Mouse (Mus musculus): ENCODE data around the gene Scarb2.

GRCm38 (mm10) chr5:92467102-92467766, 39.4 kb downstream of the Scarb2 start:
- TF ChIP-seq POLR2A (IDR thresholded peaks at IDR 0.05; ENCODE audit: insufficient read depth, low read depth, low read length) (no peak), CTCF (IDR thresholded peaks at IDR 0.05) (no peak)
